Mouse (Mus musculus) fat pad, adult 2 months (tissue): ENCODE results near the gene Helt.

Experiments
- DNase-seq: peaks from one replicate; pipeline ENCODE4 v3.0.0-alpha.2; 2011; ENCODE audit warnings: low read depth, low spot score; ENCODE audit errors: extremely low read depth

The Helt gene

GRCm38 (mm10) chr8:46294181-46294892 lies at the start of gene Helt:
Helt (minus strand) TSS chr8:46294671.
- DNase-seq = no peak

GRCm38 (mm10) chr8:46342272-46342671 lies 47.8 kb upstream of the Helt start:
- DNase-seq = no peak

GRCm38 (mm10) chr8:46340381-46341273 lies 46.2 kb upstream of the Helt start:
- no peak for DNase-seq

GRCm38 (mm10) chr8:46339317-46339716 lies 44.8 kb upstream of the Helt start:
- no peak for DNase-seq

- DNase-seq = no peak
Measured at GRCm38 (mm10) chr8:46336351-46336750, 41.9 kb upstream of the Helt start.

GRCm38 (mm10) chr8:46332389-46333061 lies 38.1 kb upstream of the Helt start:
- no peak for DNase-seq

GRCm38 (mm10) chr8:46331801-46332200 lies 37.3 kb upstream of the Helt start:
- no peak for DNase-seq

GRCm38 (mm10) chr8:46329396-46329795 lies 34.9 kb upstream of the Helt start:
- no peak for DNase-seq

- DNase-seq = no peak
Measured at GRCm38 (mm10) chr8:46327284-46327683, 32.8 kb upstream of the Helt start.

- DNase-seq = peak; percentile 67
Measured at GRCm38 (mm10) chr8:46326715-46327114, 32.2 kb upstream of the Helt start.

- DNase-seq = no peak
Measured at GRCm38 (mm10) chr8:46324676-46325075, 30.2 kb upstream of the Helt start.

GRCm38 (mm10) chr8:46323672-46324191 lies 29.3 kb upstream of the Helt start:
- peak; percentile 62 for DNase-seq

GRCm38 (mm10) chr8:46322833-46323232 lies 28.4 kb upstream of the Helt start:
- no peak for DNase-seq

GRCm38 (mm10) chr8:46322421-46322820 lies 27.9 kb upstream of the Helt start:
- no peak for DNase-seq

GRCm38 (mm10) chr8:46318802-46319201 lies 24.3 kb upstream of the Helt start:
- DNase-seq = no peak

GRCm38 (mm10) chr8:46317161-46317560 lies 22.7 kb upstream of the Helt start:
- DNase-seq = no peak

GRCm38 (mm10) chr8:46313798-46314197 lies 19.3 kb upstream of the Helt start:
- DNase-seq = no peak

GRCm38 (mm10) chr8:46311159-46311558 lies 16.7 kb upstream of the Helt start:
- no peak for DNase-seq

- no peak for DNase-seq
Measured at GRCm38 (mm10) chr8:46308189-46308588, 13.7 kb upstream of the Helt start.

GRCm38 (mm10) chr8:46305733-46306349 lies 11.4 kb upstream of the Helt start:
- no peak for DNase-seq

- DNase-seq = no peak
Measured at GRCm38 (mm10) chr8:46302121-46302520, 7.7 kb upstream of the Helt start.
